Mouse (Mus musculus) embryonic fibroblast, embryonic 13.5 days (primary cell): ENCODE results near the gene A930004D18Rik.

Experiments used
- CTCF ChIP-seq: IDR thresholded peaks from 2 replicates; pipeline ENCODE4 v1.5.1; 2011; ENCODE audit warnings: mild to moderate bottlenecking, control low read depth, low read length, moderate library complexity, borderline replicate concordance; ENCODE audit not compliant: insufficient read depth
- POLR2A ChIP-seq: IDR thresholded peaks from 2 replicates; pipeline ENCODE4 v1.6.1; 2011; ENCODE audit warnings: low read depth, mild to moderate bottlenecking, control low read depth, low read length, moderate library complexity

- no peak for TF ChIP-seq CTCF
- no peak for TF ChIP-seq POLR2A
Measured at GRCm38 (mm10) chr2:17989115-17989514, 48.4 kb downstream of the A930004D18Rik start.
